Mouse (Mus musculus) kidney, postnatal 0 days (tissue): ENCODE measurements around the gene Pi4k2b. TPM values are rescaled to one million over a fixed set of nuclear protein-coding genes. Genes with fewer than 3 reads are reported as not detected.
A peak's percentile ranks its signal among the peaks of the same experiment; 100 is the strongest.

Experiments used
- ATAC-seq: fragments of 200-750 bp; cut with Nextera tagmentation; replicated peaks from 2 replicates; pipeline ENCODE4 v1.8.0; 2017; ENCODE audit warnings: low read depth, moderate number of reproducible peaks, moderate TSS enrichment, moderate library complexity; ENCODE audit not compliant: low FRiP score
- DNase-seq: peaks from one replicate; pipeline ENCODE4 v3.0.0-alpha.2; 2016; ENCODE audit warnings: low spot score
- H3K27ac ChIP-seq: fragments of 300-500 bp; sonication (generic); 2 replicates; pipeline ENCODE4 v1.5.1; 2014; ENCODE audit warnings: mild to moderate bottlenecking
- H3K27me3 ChIP-seq: fragments of 300-500 bp; sonication (generic); 2 replicates; pipeline ENCODE4 v1.6.1; 2014; ENCODE audit warnings: low read length, mixed read lengths; ENCODE audit not compliant: insufficient read depth
- H3K36me3 ChIP-seq: fragments of 300-500 bp; sonication (generic); 2 replicates; pipeline ENCODE4 v1.6.1; 2014; ENCODE audit warnings: low read length, mixed read lengths; ENCODE audit not compliant: insufficient read depth
- H3K4me1 ChIP-seq: fragments of 300-500 bp; sonication (generic); replicated peaks from 2 replicates; pipeline ENCODE4 v1.6.1; 2014; ENCODE audit warnings: antibody characterized with exemption, low read length, mixed read lengths; ENCODE audit not compliant: insufficient read depth
- H3K4me2 ChIP-seq: fragments of 300-500 bp; sonication (generic); 2 replicates; pipeline ENCODE4 v1.6.1; 2014; ENCODE audit warnings: mild to moderate bottlenecking, low read length, moderate library complexity, mixed read lengths
- H3K4me3 ChIP-seq: fragments of 300-500 bp; sonication (generic); replicated peaks from 2 replicates; pipeline ENCODE4 v1.5.1; 2014; ENCODE audit warnings: low read depth, low read length
- H3K9ac ChIP-seq: fragments of 300-500 bp; sonication (generic); 2 replicates; pipeline ENCODE4 v1.6.1; 2014; ENCODE audit warnings: low read depth, low read length
- H3K9me3 ChIP-seq: fragments of 300-500 bp; sonication (generic); replicated peaks from 2 replicates; pipeline ENCODE4 v1.6.1; 2016; ENCODE audit warnings: low read length, inconsistent platforms, mixed read lengths
- CTCF ChIP-seq: IDR thresholded peaks from 2 replicates; pipeline ENCODE4 v1.5.1; 2016; ENCODE audit warnings: antibody characterized with exemption, low read depth, mild to moderate bottlenecking, moderate library complexity
- WGBS: fragments of 180-500 bp; shearing (Covaris S2); extraction: QIAGEN DNeasy Blood & Tissue Kit; methylation state at CpG from one replicate; pipeline ENCODE4 v1.1.7; 2014; 5-methylcytosine and 5-hydroxymethylcytosine counted together
- polyA plus RNA-seq: library from polyadenylated mRNA; unstranded; fragments of >200 nt; fragmentation: Nextera tagmentation; extraction: Ambion mirVana; gene quantifications from 2 replicates; pipeline ENCODE4 v1.2.1, GENCODE M21; 2015

The Pi4k2b gene
- polyA plus RNA-seq, 1 experiment from 2014 or later = 19.8 TPM

GRCm38 (mm10) chr5:52793230-52793629 is 51.9 kb downstream of the Pi4k2b start:
- no peak overlapping the region for H3K4me3 ChIP-seq
- no peak for TF ChIP-seq CTCF
- no peaks in the 10 kb centered on the region for H3K27me3 ChIP-seq
- peaks cover 21% of the 10 kb centered on the region; the same call in 1 of the 2 replicates for H3K36me3 ChIP-seq
- 90% methylated on average over 9 of the region's 9 CpGs for WGBS
- H3K4me1 ChIP-seq = no peaks in the 10 kb centered on the region
- ATAC-seq (no peak), DNase-seq (no peak)
- no peak overlapping the region for H3K27ac ChIP-seq
- H3K9ac ChIP-seq = no peak overlapping the region
- no peak overlapping the region for H3K4me2 ChIP-seq
- H3K9me3 ChIP-seq = no peaks in the 10 kb centered on the region

GRCm38 (mm10) chr5:52794109-52794508 is 52.7 kb downstream of the Pi4k2b start:
- H3K9ac ChIP-seq = no peak overlapping the region
- H3K4me2 ChIP-seq = no peak overlapping the region
- TF ChIP-seq CTCF = no peak
- H3K36me3 ChIP-seq = peaks cover 21% of the 10 kb centered on the region; the same call in 1 of the 2 replicates
- no peak for ATAC-seq
- H3K27me3 ChIP-seq = no peaks in the 10 kb centered on the region
- H3K4me3 ChIP-seq = no peak overlapping the region
- WGBS = 86% methylated on average over 9 of the region's 9 CpGs
- no peak overlapping the region for H3K27ac ChIP-seq
- no peak for DNase-seq
- H3K9me3 ChIP-seq = no peaks in the 10 kb centered on the region
- no peaks in the 10 kb centered on the region for H3K4me1 ChIP-seq

DNA sequence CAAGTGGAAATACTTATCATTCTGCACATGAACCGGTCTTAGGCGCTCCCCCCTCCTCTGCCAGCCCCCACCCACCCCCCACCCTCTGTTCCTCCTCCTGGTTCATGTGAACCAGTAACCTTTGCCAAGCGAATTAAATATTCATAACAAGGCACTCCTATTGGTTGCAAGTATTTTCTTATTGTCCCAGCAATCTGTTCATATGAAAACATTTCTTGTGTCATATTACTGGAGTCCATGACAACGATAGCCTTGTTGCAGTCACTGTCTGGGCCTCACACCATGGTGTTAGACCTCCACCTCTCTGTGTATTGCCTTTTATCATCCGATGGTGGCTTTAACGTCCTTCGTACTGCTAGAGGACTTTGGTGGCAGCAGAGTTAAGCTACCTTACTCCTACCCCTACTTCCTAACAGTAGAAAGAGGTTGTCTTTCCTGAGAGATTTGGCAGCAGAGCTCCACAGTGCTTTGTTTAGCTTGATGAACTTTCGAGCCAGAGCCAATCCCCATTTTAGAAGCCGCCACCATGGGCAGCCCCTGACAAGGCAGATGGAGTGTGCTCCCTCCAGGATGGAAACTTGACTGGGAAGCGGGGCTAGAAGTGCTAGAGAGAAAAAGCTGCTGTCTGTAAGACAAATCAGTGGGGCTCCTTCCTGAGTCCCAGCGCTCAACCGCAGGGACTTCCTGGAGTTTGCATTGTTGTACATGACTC is 58.1 kb downstream of the Pi4k2b start:
- Histone ChIP-seq H3K36me3 (peaks cover 26% of the 10 kb centered on the region; the same call in 1 of the 2 replicates), H3K9me3 (no peaks in the 10 kb centered on the region), H3K9ac (no peak overlapping the region), H3K27me3 (no peaks in the 10 kb centered on the region), H3K4me2 (no peak overlapping the region), H3K27ac (no peak overlapping the region), H3K4me1 (no peaks in the 10 kb centered on the region), H3K4me3 (no peak overlapping the region)
- TF ChIP-seq CTCF = no peak
- DNase-seq = no peak
- 94% methylated on average over 12 of the region's 12 CpGs for WGBS
- no peak for ATAC-seq

DNA sequence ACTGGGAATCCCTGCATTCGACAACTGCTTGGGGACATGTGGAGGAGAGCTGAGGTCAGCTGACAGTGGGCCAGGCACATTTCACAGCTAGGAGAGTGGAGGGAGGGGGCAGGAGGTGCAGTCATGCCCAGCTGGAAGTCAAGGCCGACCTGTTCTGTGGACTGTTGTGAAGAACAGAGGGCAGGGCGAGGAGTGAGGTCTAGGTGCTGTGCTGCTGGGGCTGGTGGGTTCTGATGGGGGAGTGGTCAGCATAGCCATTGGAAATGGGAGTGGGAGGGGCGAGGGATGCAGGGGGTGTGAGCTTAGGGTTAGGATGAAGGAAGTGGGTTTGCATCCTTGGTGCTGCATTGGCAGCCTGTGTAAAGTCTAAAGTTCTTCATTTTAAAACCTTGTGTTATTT is 64.4 kb downstream of the Pi4k2b start:
- TF ChIP-seq CTCF = no peak
- Histone ChIP-seq H3K9me3 (no peaks in the 10 kb centered on the region), H3K4me1 (no peaks in the 10 kb centered on the region), H3K27me3 (no peaks in the 10 kb centered on the region), H3K36me3 (0 out of 2 replicates have a peak, but pooled peaks cover 4% of the 10 kb centered on the region), H3K4me2 (no peak overlapping the region), H3K4me3 (no peak overlapping the region), H3K27ac (no peak overlapping the region), H3K9ac (no peak overlapping the region)
- 0 out of 2 replicates have a peak, but pooled peaks have one; percentile 21 for ATAC-seq
- DNase-seq = no peak
- 70% methylated on average over 4 of the region's 4 CpGs for WGBS

DNA sequence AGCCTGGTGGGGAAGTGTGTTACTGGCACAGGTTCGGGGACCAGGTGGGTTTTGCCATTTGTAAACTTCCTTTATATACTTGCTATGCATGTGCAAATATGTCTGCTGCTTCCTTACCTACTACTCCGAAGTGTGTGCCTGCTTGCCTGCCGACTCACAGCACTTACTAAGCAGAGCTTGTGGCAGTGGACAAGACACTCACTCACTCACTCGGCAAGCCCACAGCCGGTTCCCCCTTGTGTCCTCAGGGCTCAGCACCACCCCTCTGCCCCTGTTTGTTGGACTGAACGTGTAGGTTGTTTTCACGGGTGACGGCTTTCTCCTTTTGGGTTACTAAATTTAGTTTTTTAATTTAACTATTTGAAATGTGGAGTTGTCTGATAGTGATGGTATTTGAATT is 65.0 kb downstream of the Pi4k2b start:
- no peak for ATAC-seq
- no peak for TF ChIP-seq CTCF
- 75% methylated on average over 8 of the region's 8 CpGs for WGBS
- no peak for DNase-seq
- Histone ChIP-seq H3K27me3 (no peaks in the 10 kb centered on the region), H3K9me3 (no peaks in the 10 kb centered on the region), H3K36me3 (0 out of 2 replicates have a peak, but pooled peaks cover 4% of the 10 kb centered on the region), H3K4me2 (no peak overlapping the region), H3K27ac (no peak overlapping the region), H3K4me3 (no peak overlapping the region), H3K9ac (no peak overlapping the region), H3K4me1 (no peaks in the 10 kb centered on the region)

DNA sequence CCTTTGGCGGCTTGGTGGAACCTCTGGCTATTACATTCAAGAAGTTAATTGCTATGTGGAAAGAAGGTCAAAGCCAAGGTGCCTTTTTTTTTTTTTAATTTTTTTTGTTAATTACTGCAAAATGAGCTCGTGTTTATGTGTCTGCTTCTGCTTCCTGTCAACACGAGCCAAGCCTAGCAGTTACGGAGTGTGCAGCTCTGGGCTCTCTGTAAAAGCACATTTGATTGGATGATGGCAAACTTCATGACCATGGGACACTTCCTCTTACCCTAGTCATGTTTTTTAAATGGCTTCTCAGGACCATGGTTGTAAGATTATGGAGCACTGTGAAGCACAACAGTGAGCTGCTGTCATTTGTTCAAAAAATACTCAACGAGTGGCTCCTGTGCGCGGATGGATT is 65.7 kb downstream of the Pi4k2b start:
- ATAC-seq (no peak), DNase-seq (no peak)
- WGBS = 86% methylated on average over 7 of the region's 7 CpGs
- no peak overlapping the region for H3K4me2 ChIP-seq
- H3K4me3 ChIP-seq = no peak overlapping the region
- H3K4me1 ChIP-seq = no peaks in the 10 kb centered on the region
- no peak overlapping the region for H3K27ac ChIP-seq
- 0 out of 2 replicates have a peak, but pooled peaks cover 4% of the 10 kb centered on the region for H3K36me3 ChIP-seq
- no peaks in the 10 kb centered on the region for H3K9me3 ChIP-seq
- TF ChIP-seq CTCF = no peak
- no peaks in the 10 kb centered on the region for H3K27me3 ChIP-seq
- no peak overlapping the region for H3K9ac ChIP-seq
